Mouse (Mus musculus) midbrain, embryonic 13.5 days (tissue): ENCODE data around the gene Fezf2. TPM values are rescaled to one million over a fixed set of nuclear protein-coding genes. Genes with fewer than 3 reads are reported as not detected.

Source experiments
- ATAC-seq: fragments of 200-750 bp; cut with Nextera tagmentation; 2 replicates; pipeline ENCODE4 v1.8.0; 2017; ENCODE audit warnings: mild to moderate bottlenecking, moderate TSS enrichment, moderate library complexity
- H3K27ac ChIP-seq: fragments of 300-500 bp; sonication (generic); 2 replicates; pipeline ENCODE4 v1.5.1; 2015; ENCODE audit warnings: inconsistent platforms, mild to moderate bottlenecking, moderate library complexity
- H3K27me3 ChIP-seq: fragments of 300-500 bp; sonication (generic); 2 replicates; pipeline ENCODE4 v1.6.1; 2015; ENCODE audit warnings: mild to moderate bottlenecking, inconsistent platforms
- H3K36me3 ChIP-seq: fragments of 300-500 bp; sonication (generic); 2 replicates; pipeline ENCODE4 v1.6.1; 2015; ENCODE audit warnings: mild to moderate bottlenecking, inconsistent platforms
- H3K4me1 ChIP-seq: fragments of 300-500 bp; sonication (generic); replicated peaks from 2 replicates; pipeline ENCODE4 v1.6.1; 2015; ENCODE audit warnings: inconsistent platforms
- H3K4me2 ChIP-seq: fragments of 300-500 bp; sonication (generic); replicated peaks from 2 replicates; pipeline ENCODE4 v1.6.1; 2015; ENCODE audit warnings: moderate library complexity, mild to moderate bottlenecking, inconsistent platforms
- H3K4me3 ChIP-seq: fragments of 300-500 bp; sonication (generic); replicated peaks from 2 replicates; pipeline ENCODE4 v1.5.1; 2015; ENCODE audit warnings: mild to moderate bottlenecking, inconsistent platforms
- H3K9ac ChIP-seq: fragments of 300-500 bp; sonication (generic); replicated peaks from 2 replicates; pipeline ENCODE4 v1.6.1; 2015; ENCODE audit warnings: mild to moderate bottlenecking, inconsistent platforms
- H3K9me3 ChIP-seq: fragments of 300-500 bp; sonication (generic); 2 replicates; pipeline ENCODE4 v1.6.1; 2016; ENCODE audit warnings: mild to moderate bottlenecking, inconsistent platforms
- WGBS: fragments of 180-500 bp; shearing (Covaris S2); methylation state at CpG from one replicate; pipeline ENCODE4 v1.1.7; 2015; 5-methylcytosine and 5-hydroxymethylcytosine counted together
- polyA plus RNA-seq: library from polyadenylated mRNA; unstranded; fragments of >200 nt; fragmentation: Nextera tagmentation; extraction: Ambion mirVana; gene quantifications from 2 replicates; pipeline ENCODE4 v1.2.1, GENCODE M21; 2015

The Fezf2 gene
- polyA plus RNA-seq, 1 experiment from 2014 or later = 8.1 TPM

DNA sequence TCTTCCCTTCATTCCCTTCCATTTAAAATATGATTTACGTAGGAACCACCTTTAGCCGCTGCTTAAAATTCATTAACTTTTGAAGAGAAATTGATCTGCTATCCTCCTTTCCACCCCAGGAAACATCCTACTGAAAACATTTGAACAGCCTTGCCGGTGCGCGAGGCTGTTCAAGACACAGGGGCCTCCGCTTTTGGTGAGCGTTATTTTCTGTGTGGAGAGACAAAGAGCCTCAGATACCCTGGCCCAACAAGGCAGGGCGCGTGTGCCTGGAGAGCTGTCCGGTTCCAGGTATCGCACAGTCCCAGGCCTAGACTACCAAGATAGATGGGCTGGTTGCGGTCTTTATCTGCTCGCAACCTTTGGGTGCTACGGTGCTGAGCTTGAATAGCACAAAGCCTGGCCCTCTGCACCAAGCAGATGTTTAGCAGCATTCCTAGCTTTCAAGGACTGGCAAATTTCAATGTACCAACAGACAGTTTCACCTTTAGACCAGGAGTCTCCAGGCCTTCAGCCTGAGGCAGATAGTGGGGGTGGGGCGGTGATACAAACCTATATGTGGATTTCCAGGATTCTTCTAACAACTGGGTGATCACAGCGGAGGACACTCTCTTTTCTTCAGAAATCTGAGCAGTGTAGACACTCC, 2.4 kb upstream of the Fezf2 start:
- ATAC-seq = no peak
- no peak overlapping the region for H3K27ac ChIP-seq
- H3K9ac ChIP-seq = no peak overlapping the region
- WGBS = 6% methylated on average over 16 of the region's 16 CpGs
- no peaks in the 10 kb centered on the region for H3K36me3 ChIP-seq
- H3K4me3 ChIP-seq = no peak overlapping the region
- H3K4me2 ChIP-seq = no peak overlapping the region
- H3K27me3 ChIP-seq = peaks cover 98% of the 10 kb centered on the region
- H3K4me1 ChIP-seq = peaks cover 21% of the 10 kb centered on the region
- H3K9me3 ChIP-seq = no peaks in the 10 kb centered on the region

DNA sequence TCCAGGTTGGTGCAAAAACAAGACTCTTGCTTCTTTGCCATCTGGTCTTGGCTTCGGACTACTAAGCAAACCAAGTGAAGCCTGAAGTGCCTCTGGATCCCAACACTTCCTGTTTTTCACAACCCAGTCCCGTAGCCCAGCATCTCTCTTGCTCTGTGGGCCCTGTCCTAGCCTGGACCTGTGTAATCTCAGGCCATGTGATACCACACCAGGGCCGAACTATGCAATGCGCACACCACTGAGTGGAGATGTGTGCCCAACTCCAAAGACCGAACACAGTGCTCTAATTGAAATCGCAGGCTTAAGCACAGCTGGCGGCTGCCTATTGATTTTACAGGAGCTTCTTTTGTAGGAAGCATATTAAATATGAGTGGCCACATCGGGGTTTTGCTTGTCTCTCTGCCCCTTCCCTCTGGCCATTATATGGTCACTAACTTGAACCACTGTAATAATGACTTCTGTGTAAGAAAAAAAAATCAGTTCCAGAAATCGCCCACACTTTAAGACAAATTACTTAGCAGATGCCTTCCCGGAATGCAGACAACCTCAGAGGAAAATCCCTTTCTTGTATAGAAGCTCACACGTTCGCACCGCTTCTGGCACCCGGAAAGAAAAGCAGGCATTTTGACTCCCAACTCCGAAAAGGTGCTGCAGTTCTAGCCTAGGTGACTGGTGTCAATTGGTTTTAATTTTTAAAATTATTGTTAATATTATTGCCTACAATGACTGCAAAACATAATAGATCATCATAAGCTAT, 1.5 kb upstream of the Fezf2 start:
- H3K27ac ChIP-seq = no peak overlapping the region
- H3K9me3 ChIP-seq = no peaks in the 10 kb centered on the region
- ATAC-seq = no peak
- H3K4me3 ChIP-seq = no peak overlapping the region
- H3K9ac ChIP-seq = no peak overlapping the region
- WGBS = 10% methylated on average over 15 of the region's 15 CpGs
- H3K4me1 ChIP-seq = peaks cover 30% of the 10 kb centered on the region
- no peaks in the 10 kb centered on the region for H3K36me3 ChIP-seq
- H3K4me2 ChIP-seq = no peak overlapping the region
- peaks cover 99% of the 10 kb centered on the region for H3K27me3 ChIP-seq

DNA sequence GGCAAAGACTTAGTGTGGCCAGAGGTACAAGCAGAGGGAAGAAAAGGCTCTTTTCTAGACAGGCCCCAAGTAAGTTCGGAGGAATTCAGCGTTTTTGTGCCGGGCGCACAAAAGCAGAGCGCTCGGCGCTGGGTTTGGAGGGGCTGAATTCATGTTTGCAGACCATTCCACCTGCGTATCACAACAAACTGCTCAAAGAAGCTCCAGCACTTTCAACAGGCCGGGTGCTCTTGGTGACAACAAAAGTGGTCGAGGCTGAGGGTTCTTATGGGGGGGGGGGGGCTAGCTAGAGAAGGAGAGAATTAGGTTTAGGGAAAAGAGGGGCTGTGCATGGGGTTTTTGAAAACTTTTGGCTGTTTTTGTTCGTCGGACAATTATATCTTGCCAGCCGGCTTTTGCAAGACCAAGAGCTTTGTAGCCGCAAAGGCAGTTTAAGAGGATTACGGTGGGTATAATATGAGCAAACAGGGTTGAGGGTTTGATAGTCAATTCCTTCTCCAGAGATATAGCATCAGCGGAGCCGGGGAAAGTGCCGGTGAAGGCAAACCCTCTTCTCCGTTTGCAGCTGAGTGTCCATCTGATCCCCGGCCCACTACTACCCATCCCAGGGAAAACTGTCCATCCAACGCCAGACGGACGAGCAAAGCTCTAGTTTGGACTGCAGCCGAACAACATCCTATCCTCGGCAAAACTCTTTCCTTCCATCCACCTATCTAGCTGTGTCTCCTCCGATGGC, 956 bp downstream of the Fezf2 start:
- Histone ChIP-seq H3K27me3 (peaks cover 100% of the 10 kb centered on the region), H3K9ac (no peak overlapping the region), H3K9me3 (no peaks in the 10 kb centered on the region), H3K36me3 (no peaks in the 10 kb centered on the region), H3K27ac (no peak overlapping the region), H3K4me2 (peak overlapping the region; percentile 37), H3K4me1 (peaks cover 35% of the 10 kb centered on the region), H3K4me3 (0 out of 2 replicates have a peak overlapping the region, but pooled peaks have one; percentile 14)
- no peak for ATAC-seq
- 1% methylated on average over 26 of the region's 26 CpGs for WGBS

DNA sequence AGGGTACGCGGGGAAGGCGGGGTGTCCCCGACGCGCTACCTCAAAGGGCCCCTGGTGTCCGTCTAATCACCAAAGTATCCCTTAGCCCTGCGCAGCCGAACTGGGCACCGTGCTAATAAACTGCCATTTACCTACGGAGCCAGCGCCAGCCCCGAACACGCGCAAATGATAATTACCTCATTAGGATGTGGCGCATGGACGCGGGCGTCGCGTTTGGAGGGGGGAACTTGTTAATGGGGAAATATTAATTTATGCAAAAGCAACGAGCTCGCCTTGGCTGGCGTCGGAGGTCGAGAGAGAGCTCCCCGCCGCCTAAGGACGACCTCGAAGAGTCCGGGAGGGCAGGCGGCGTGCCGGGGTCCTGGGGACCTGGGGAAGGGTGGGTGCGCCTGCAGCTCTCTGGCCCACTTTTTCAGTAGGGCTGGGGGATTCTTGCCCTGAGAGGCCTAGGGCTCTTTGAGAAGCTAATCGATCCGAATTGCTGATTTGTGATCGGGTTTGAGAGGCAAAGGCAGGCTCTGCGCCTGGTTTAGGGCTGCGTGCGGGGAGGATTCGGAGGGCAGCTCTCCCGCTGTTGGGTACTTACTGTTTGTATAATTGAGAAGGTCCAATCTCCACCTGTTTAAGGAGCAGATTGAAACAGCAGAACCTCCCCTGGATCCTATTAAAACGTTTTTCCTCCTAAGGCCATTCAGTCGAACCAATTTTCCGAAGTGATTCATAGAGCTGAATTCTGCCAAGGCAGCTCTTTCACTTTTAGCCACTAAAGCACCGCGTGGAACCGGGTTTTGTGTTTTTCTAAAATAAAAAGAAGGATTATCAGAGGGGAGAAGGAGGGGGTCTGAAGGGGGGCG, 1.8 kb downstream of the Fezf2 start:
- no peaks in the 10 kb centered on the region for H3K9me3 ChIP-seq
- H3K9ac ChIP-seq = 0 out of 2 replicates have a peak overlapping the region, but pooled peaks have one; percentile 3
- H3K27me3 ChIP-seq = peaks cover 100% of the 10 kb centered on the region
- WGBS = under 1% methylated on average over 50 of the region's 50 CpGs
- peak overlapping the region; percentile 37 for H3K4me2 ChIP-seq
- H3K4me3 ChIP-seq = peak overlapping the region; percentile 33
- H3K4me1 ChIP-seq = peaks cover 41% of the 10 kb centered on the region
- no peaks in the 10 kb centered on the region for H3K36me3 ChIP-seq
- ATAC-seq = no peak; the same call in 1 of the 2 replicates
- H3K27ac ChIP-seq = peak overlapping the region; percentile 44; the same call in 1 of the 2 replicates

DNA sequence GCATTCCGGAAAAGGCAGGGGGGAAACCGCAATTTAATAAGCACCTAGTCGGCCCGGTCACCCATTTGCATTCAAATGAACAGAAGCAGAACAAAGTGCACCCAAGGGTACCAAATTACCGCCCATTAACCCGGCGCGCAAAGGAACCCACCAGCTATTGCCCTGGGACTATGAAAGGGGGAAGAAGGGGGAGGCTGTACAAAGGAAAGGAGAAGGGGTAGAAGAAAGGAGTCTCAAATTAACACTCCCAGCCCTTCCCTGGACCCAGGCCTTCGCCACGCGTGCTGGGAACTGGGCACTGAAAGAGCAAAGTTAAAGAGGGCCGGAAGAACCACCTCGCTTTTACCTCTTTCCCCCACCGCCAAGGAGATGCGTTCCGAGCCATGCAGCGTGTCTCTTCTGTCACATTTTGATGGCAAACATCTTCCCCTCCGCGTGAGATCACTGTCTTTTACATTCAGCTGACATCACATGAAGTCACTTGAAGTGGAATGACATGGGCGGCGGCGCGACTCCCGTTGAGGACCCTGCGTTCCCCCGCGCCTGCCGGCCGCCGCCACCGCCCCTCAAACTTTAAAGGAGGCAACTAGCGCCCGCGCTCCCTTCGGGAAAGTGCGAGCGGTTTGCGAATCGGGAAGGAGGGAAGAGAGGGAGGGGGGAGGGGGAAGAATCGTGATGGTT, 2.6 kb downstream of the Fezf2 start:
- Histone ChIP-seq H3K9ac (peak overlapping the region; percentile 54), H3K9me3 (no peaks in the 10 kb centered on the region), H3K27ac (peak overlapping the region; percentile 47; the same call in 1 of the 2 replicates), H3K4me3 (peak overlapping the region; percentile 33), H3K27me3 (peaks cover 100% of the 10 kb centered on the region), H3K4me2 (peak overlapping the region; percentile 37), H3K4me1 (peaks cover 46% of the 10 kb centered on the region), H3K36me3 (no peaks in the 10 kb centered on the region)
- WGBS = 1% methylated on average over 40 of the region's 40 CpGs
- ATAC-seq = no peak

DNA sequence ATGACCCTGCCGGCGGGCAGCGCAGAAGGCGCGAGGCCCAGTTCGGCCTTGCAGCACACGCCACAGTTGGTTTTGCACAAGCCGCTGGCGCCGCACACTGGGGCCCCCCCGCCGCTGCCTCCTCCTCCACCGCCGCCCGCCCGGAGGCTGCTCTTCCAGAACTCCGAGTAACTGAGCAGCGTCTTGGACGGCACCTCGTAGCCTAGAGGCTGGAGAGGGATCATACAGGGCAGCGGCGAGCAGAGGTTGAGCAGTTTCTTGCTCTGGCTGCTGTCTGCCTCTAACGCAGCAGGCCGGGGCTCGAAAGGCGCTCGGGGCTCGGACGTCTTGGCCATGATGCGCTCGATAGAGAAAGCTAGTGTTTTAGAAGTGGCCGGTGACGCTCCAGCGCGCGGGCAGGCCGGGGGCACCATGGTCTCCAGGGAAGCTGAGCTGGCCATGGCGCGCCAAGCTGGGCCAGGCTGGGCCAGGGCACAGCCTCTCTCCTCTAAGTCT, 3.2 kb downstream of the Fezf2 start:
- 0% methylated on average over 37 of the region's 39 CpGs for WGBS
- H3K4me3 ChIP-seq = peak overlapping the region; percentile 33
- peak overlapping the region; percentile 54 for H3K9ac ChIP-seq
- ATAC-seq = 0 out of 2 replicates have a peak, but pooled peaks have one; percentile 12
- H3K36me3 ChIP-seq = no peaks in the 10 kb centered on the region
- no peaks in the 10 kb centered on the region for H3K9me3 ChIP-seq
- H3K4me1 ChIP-seq = peaks cover 50% of the 10 kb centered on the region
- H3K27ac ChIP-seq = peak overlapping the region; percentile 60
- peak overlapping the region; percentile 37 for H3K4me2 ChIP-seq
- H3K27me3 ChIP-seq = peaks cover 100% of the 10 kb centered on the region

DNA sequence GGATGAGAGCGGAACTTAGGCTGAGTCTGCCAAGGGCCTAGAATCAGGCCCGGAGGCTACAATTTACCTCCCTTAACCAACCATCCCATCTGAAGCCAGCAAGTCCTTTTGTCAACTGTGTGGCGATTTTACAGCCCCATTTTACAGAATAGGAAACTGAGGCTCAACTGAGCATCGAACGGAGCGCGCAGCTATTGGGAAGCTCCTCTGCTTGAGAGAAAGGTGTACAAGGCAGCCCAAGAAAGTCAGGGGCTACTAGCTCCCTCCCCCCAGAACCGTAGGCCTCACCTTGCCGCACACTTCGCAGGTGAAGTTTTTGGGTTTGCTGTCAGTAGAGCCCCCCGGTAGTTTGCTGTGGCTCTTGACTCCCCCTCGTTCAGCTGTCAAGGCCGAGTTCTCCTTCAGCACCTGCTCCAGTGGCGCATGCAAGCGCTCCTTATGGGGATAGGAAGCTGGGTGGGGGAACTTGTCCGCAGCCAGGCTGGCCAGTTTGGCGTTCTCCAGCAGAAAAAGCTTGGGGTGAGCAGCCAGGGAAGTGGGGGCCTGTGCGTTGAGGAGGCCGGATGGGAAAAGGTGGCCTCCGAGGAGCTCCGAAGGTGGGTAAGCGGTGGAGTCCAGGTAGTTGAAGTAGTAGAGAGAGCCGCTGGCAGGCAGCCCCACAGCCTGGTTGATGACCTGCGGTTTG, 3.8 kb downstream of the Fezf2 start:
- Histone ChIP-seq H3K27me3 (peaks cover 100% of the 10 kb centered on the region), H3K27ac (peak overlapping the region; percentile 60; the same call in 1 of the 2 replicates), H3K9ac (peak overlapping the region; percentile 54), H3K4me3 (peak overlapping the region; percentile 33), H3K4me1 (peaks cover 50% of the 10 kb centered on the region), H3K4me2 (peak overlapping the region; percentile 37), H3K9me3 (no peaks in the 10 kb centered on the region), H3K36me3 (no peaks in the 10 kb centered on the region)
- ATAC-seq = no peak
- WGBS = 4% methylated on average over 24 of the region's 24 CpGs

DNA sequence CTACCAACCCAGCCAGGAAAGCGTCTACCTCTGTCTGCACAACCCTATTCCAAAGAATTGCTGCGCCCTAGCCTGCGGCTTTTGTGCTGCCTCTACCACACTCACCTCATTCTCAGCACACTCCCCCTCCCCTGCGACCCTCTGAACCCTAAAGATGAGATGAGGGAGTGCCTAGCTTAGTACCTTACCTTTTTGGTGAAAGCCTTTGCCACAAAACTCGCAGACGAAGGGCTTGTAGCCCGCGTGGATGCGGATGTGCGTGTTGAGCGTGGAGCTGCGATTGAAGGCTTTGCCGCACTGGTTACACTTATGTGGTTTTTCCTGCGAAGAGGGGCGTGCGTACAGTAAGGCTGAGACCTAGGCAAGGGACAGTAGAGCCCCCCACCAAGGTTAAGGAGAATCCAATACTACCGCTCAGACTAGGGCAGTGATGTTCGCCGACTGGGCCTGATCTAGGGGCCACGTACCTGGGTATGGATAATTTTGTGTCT, 4.5 kb downstream of the Fezf2 start:
- H3K9ac ChIP-seq = peak overlapping the region; percentile 21
- H3K27ac ChIP-seq = no peak overlapping the region; the same call in 1 of the 2 replicates
- peak overlapping the region; percentile 37 for H3K4me2 ChIP-seq
- no peaks in the 10 kb centered on the region for H3K36me3 ChIP-seq
- no peak for ATAC-seq
- H3K4me1 ChIP-seq = peaks cover 50% of the 10 kb centered on the region
- H3K9me3 ChIP-seq = no peaks in the 10 kb centered on the region
- peaks cover 99% of the 10 kb centered on the region for H3K27me3 ChIP-seq
- H3K4me3 ChIP-seq = peak overlapping the region; percentile 33
- WGBS = 2% methylated on average over 20 of the region's 20 CpGs

DNA sequence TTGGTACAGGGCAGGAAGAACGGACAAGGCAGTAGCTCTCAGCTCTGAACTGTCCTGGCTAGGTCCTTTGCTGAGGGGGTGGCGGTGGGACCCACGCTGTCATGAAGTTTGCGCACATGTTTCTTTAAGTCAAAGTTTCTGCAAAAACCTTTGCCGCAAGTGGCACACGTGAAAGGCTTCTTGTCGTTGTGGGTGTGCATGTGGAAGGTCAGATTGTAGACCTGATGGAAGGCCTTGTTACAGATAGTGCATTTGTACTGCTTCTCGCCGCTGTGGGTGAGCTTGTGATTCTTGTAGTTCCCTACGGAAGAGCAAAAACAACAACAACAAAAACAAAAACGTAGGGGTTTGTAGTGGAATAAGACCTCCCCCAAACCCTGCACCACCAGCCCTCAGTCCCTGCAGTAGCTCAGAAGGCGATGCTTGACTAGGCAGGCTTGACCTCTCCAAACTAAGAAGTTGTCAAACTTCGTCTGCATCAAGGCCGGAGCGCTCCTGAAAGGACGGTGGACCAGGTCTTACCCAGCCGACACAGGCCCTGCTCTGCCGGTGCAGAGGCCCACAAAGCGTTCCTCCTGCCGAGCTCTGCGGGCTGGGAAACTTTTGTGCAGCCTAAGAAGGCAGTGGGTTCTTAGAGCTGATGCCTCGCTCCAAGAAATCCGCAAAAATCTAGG, 5.4 kb downstream of the Fezf2 start:
- Histone ChIP-seq H3K9me3 (no peaks in the 10 kb centered on the region), H3K27ac (no peak overlapping the region), H3K9ac (peak overlapping the region; percentile 21; the same call in 1 of the 2 replicates), H3K4me1 (peaks cover 56% of the 10 kb centered on the region), H3K36me3 (no peaks in the 10 kb centered on the region), H3K4me3 (peak overlapping the region; percentile 33), H3K27me3 (peaks cover 99% of the 10 kb centered on the region), H3K4me2 (peak overlapping the region; percentile 37; the same call in 1 of the 2 replicates)
- WGBS = 1% methylated on average over 23 of the region's 23 CpGs
- ATAC-seq = no peak
